Mouse (Mus musculus) forebrain, embryonic 16.5 days (tissue): ENCODE data around the gene Tent4b. TPM values are rescaled to one million over a fixed set of nuclear protein-coding genes. Genes with fewer than 3 reads are reported as not detected.

ENCODE experiments used
- ATAC-seq: fragments of 200-750 bp; cut with Nextera tagmentation; 2 replicates; pipeline ENCODE4 v1.8.0; 2017; ENCODE audit warnings: mild to moderate bottlenecking, moderate library complexity
- H3K27ac ChIP-seq: fragments of 300-500 bp; sonication (generic); 2 replicates; pipeline ENCODE4 v1.5.1; 2014; ENCODE audit warnings: low read length, control low read depth
- H3K27me3 ChIP-seq: fragments of 300-500 bp; sonication (generic); replicated peaks from 2 replicates; pipeline ENCODE4 v1.6.1; 2014; ENCODE audit warnings: low read length; ENCODE audit not compliant: control insufficient read depth, insufficient read depth
- H3K36me3 ChIP-seq: fragments of 300-500 bp; sonication (generic); 2 replicates; pipeline ENCODE4 v1.6.1; 2014; ENCODE audit not compliant: control insufficient read depth, insufficient read depth
- H3K4me1 ChIP-seq: fragments of 300-500 bp; sonication (generic); replicated peaks from 2 replicates; pipeline ENCODE4 v1.6.1; 2014; ENCODE audit warnings: low read length; ENCODE audit not compliant: control insufficient read depth, insufficient read depth
- H3K4me2 ChIP-seq: fragments of 300-500 bp; sonication (generic); 2 replicates; pipeline ENCODE4 v1.6.1; 2014; ENCODE audit warnings: mild to moderate bottlenecking, low read length, control low read depth
- H3K4me3 ChIP-seq: fragments of 300-500 bp; sonication (generic); replicated peaks from 2 replicates; pipeline ENCODE4 v1.5.1; 2014; ENCODE audit warnings: mild to moderate bottlenecking, low read length, control low read depth
- H3K9ac ChIP-seq: fragments of 300-500 bp; sonication (generic); replicated peaks from 2 replicates; pipeline ENCODE4 v1.6.1; 2014; ENCODE audit warnings: low read depth, low read length, control low read depth
- H3K9me3 ChIP-seq: fragments of 300-500 bp; sonication (generic); 2 replicates; pipeline ENCODE4 v1.6.1; 2016; ENCODE audit warnings: low read length; ENCODE audit not compliant: control insufficient read depth
- WGBS: fragments of 180-500 bp; shearing (Covaris S2); extraction: QIAGEN DNeasy Blood & Tissue Kit; methylation state at CpG from one replicate; pipeline ENCODE4 v1.1.7; 2014; 5-methylcytosine and 5-hydroxymethylcytosine counted together
- polyA plus RNA-seq: library from polyadenylated mRNA; unstranded; fragments of >200 nt; fragmentation: Nextera tagmentation; extraction: Ambion mirVana; gene quantifications from 2 replicates; pipeline ENCODE4 v1.2.1, GENCODE M21; 2015

Gene Tent4b
- polyA plus RNA-seq, 1 experiment from 2014 or later = 11.1 TPM

GRCm38 (mm10) chr8:88252791-88253190, 53.8 kb downstream of the Tent4b start:
- H3K4me3 ChIP-seq = no peak overlapping the region
- H3K36me3 ChIP-seq = peaks cover 10% of the 10 kb centered on the region
- 80% methylated on average over 3 of the region's 3 CpGs for WGBS
- no peaks in the 10 kb centered on the region for H3K27me3 ChIP-seq
- no peaks in the 10 kb centered on the region for H3K4me1 ChIP-seq
- no peak overlapping the region for H3K27ac ChIP-seq
- ATAC-seq = no peak
- no peaks in the 10 kb centered on the region for H3K9me3 ChIP-seq
- no peak overlapping the region for H3K9ac ChIP-seq
- no peak overlapping the region for H3K4me2 ChIP-seq

- peaks cover 10% of the 10 kb centered on the region for H3K36me3 ChIP-seq
- WGBS = 87% methylated on average over 7 of the region's 7 CpGs
- no peak overlapping the region for H3K4me3 ChIP-seq
- ATAC-seq = no peak
- H3K9ac ChIP-seq = no peak overlapping the region
- H3K27me3 ChIP-seq = no peaks in the 10 kb centered on the region
- H3K9me3 ChIP-seq = no peaks in the 10 kb centered on the region
- no peak overlapping the region for H3K4me2 ChIP-seq
- H3K27ac ChIP-seq = no peak overlapping the region
- H3K4me1 ChIP-seq = no peaks in the 10 kb centered on the region
These were observed 55.9 kb downstream of the Tent4b start for GRCm38 (mm10) chr8:88254957-88255356.

- no peak overlapping the region for H3K27ac ChIP-seq
- H3K36me3 ChIP-seq = peaks cover 2% of the 10 kb centered on the region; the same call in 1 of the 2 replicates
- H3K4me2 ChIP-seq = no peak overlapping the region
- 53% methylated on average over 6 of the region's 6 CpGs for WGBS
- no peak for ATAC-seq
- H3K4me3 ChIP-seq = no peak overlapping the region
- no peaks in the 10 kb centered on the region for H3K4me1 ChIP-seq
- no peaks in the 10 kb centered on the region for H3K9me3 ChIP-seq
- H3K9ac ChIP-seq = no peak overlapping the region
- H3K27me3 ChIP-seq = no peaks in the 10 kb centered on the region
These were observed 59.0 kb downstream of the Tent4b start for GRCm38 (mm10) chr8:88258024-88258423.

GRCm38 (mm10) chr8:88258544-88258943, 59.5 kb downstream of the Tent4b start:
- no peak overlapping the region for H3K4me3 ChIP-seq
- H3K9ac ChIP-seq = no peak overlapping the region
- H3K4me1 ChIP-seq = no peaks in the 10 kb centered on the region
- whole genome bisulfite sequencing = 66% methylated on average over 11 of the region's 11 CpGs
- ATAC-seq = no peak
- H3K27ac ChIP-seq = no peak overlapping the region
- no peaks in the 10 kb centered on the region for H3K9me3 ChIP-seq
- no peaks in the 10 kb centered on the region for H3K27me3 ChIP-seq
- no peak overlapping the region for H3K4me2 ChIP-seq
- H3K36me3 ChIP-seq = peaks cover 2% of the 10 kb centered on the region; the same call in 1 of the 2 replicates

GRCm38 (mm10) chr8:88260466-88260980, 61.5 kb downstream of the Tent4b start:
- ATAC-seq = no peak
- Histone ChIP-seq H3K27ac (no peak overlapping the region), H3K36me3 (peaks cover 2% of the 10 kb centered on the region; the same call in 1 of the 2 replicates), H3K4me3 (no peak overlapping the region), H3K9me3 (no peaks in the 10 kb centered on the region), H3K27me3 (no peaks in the 10 kb centered on the region), H3K4me1 (no peaks in the 10 kb centered on the region), H3K4me2 (no peak overlapping the region), H3K9ac (no peak overlapping the region)
- 96% methylated on average over 7 of the region's 7 CpGs for WGBS

- H3K36me3 ChIP-seq = no peaks in the 10 kb centered on the region; the same call in 1 of the 2 replicates
- no peaks in the 10 kb centered on the region for H3K27me3 ChIP-seq
- ATAC-seq = no peak
- no peak overlapping the region for H3K4me3 ChIP-seq
- H3K4me2 ChIP-seq = no peak overlapping the region
- no peaks in the 10 kb centered on the region for H3K9me3 ChIP-seq
- H3K27ac ChIP-seq = no peak overlapping the region
- H3K4me1 ChIP-seq = no peaks in the 10 kb centered on the region
- no peak overlapping the region for H3K9ac ChIP-seq
- WGBS = 47% methylated on average over 14 of the region's 14 CpGs
These were observed 64.0 kb downstream of the Tent4b start for GRCm38 (mm10) chr8:88262831-88263635.

- no peaks in the 10 kb centered on the region for H3K9me3 ChIP-seq
- no peaks in the 10 kb centered on the region for H3K36me3 ChIP-seq
- no peak overlapping the region for H3K27ac ChIP-seq
- no peak overlapping the region for H3K9ac ChIP-seq
- WGBS = 17% methylated on average over 2 of the region's 2 CpGs
- no peak overlapping the region for H3K4me2 ChIP-seq
- H3K4me1 ChIP-seq = no peaks in the 10 kb centered on the region
- H3K27me3 ChIP-seq = no peaks in the 10 kb centered on the region
- no peak for ATAC-seq
- H3K4me3 ChIP-seq = no peak overlapping the region
These were observed 66.5 kb downstream of the Tent4b start for GRCm38 (mm10) chr8:88265511-88265910.

GRCm38 (mm10) chr8:88266170-88266800, 67.3 kb downstream of the Tent4b start:
- Histone ChIP-seq H3K4me2 (no peak overlapping the region), H3K9me3 (no peaks in the 10 kb centered on the region), H3K9ac (no peak overlapping the region), H3K27ac (no peak overlapping the region), H3K27me3 (no peaks in the 10 kb centered on the region), H3K4me1 (no peaks in the 10 kb centered on the region), H3K4me3 (no peak overlapping the region), H3K36me3 (no peaks in the 10 kb centered on the region)
- WGBS = 47% methylated on average over 10 of the region's 10 CpGs
- ATAC-seq = no peak

- H3K4me2 ChIP-seq = no peak overlapping the region
- H3K27me3 ChIP-seq = no peaks in the 10 kb centered on the region
- H3K4me1 ChIP-seq = peaks cover under 1% of the 10 kb centered on the region; the same call in 1 of the 2 replicates
- no peak overlapping the region for H3K27ac ChIP-seq
- no peak for ATAC-seq
- H3K4me3 ChIP-seq = no peak overlapping the region
- no peak overlapping the region for H3K9ac ChIP-seq
- H3K9me3 ChIP-seq = no peaks in the 10 kb centered on the region
- 88% methylated on average over 14 of the region's 14 CpGs for WGBS
- no peaks in the 10 kb centered on the region for H3K36me3 ChIP-seq
These were observed 67.9 kb downstream of the Tent4b start for GRCm38 (mm10) chr8:88266801-88267403.
